Mouse (Mus musculus): Measurements from ENCODE around the gene Ttc9. TPM values are rescaled to one million over a fixed set of nuclear protein-coding genes. Genes with fewer than 3 reads are reported as not detected.

Gene Ttc9
- total and polyA plus RNA-seq, 3 experiments: 0.07 TPM; not detected in 2

- no peaks in the 10 kb centered on the region for H3K79me2 ChIP-seq (replicated peaks; ENCODE audit: control insufficient read depth, extremely low read depth, insufficient read depth, poor library complexity, severe bottlenecking)
- dilution Hi-C loops (cut with MboI; ENCODE audit: extremely low pct_ligation_motif_present, extremely low pct_unique_long_range_greater_than_20kb, low sequenced_read_pairs): no loop called here
- no peaks in the 10 kb centered on the region for H3K36me3 ChIP-seq (replicated peaks in 1 of 2; ENCODE audit: control insufficient read depth in 1 of 2, insufficient read depth in 1 of 2, low read length in 1 of 2)
- peaks cover 8% of the 10 kb centered on the region for H3K27me3 ChIP-seq (replicated peaks)
- no peak overlapping the region for H3K9ac ChIP-seq (ENCODE audit: insufficient read depth, low read depth)
- no peaks in the 10 kb centered on the region for H3K4me1 ChIP-seq (ENCODE audit: control insufficient read depth in 1 of 2, insufficient read depth in 2 of 2)
- H3K27ac ChIP-seq (ENCODE audit: insufficient read depth, low read depth): no peak overlapping the region
- H3K9me3 ChIP-seq (replicated peaks; ENCODE audit: low read length): no peaks in the 10 kb centered on the region
- H3K4me2 ChIP-seq (ENCODE audit: insufficient read depth, low read depth, poor library complexity, severe bottlenecking): no peak overlapping the region
- no peak overlapping the region for H3K4me3 ChIP-seq (replicated peaks in 1 of 3; ENCODE audit: low read depth in 2 of 3, low read length in 2 of 3, poor library complexity in 1 of 3)
- TF ChIP-seq POLR2A (IDR thresholded peaks at IDR 0.05; ENCODE audit: low read depth, low read length): no peak
- no peak for TF ChIP-seq NELFE (IDR thresholded peaks at IDR 0.05; ENCODE audit: low read depth, low read length)
- TF ChIP-seq USF1 (IDR thresholded peaks at IDR 0.05; ENCODE audit: low read depth, low read length): no peak
- no peak for TF ChIP-seq MAX (IDR thresholded peaks at IDR 0.05; ENCODE audit: low read length)
- no peak for TF ChIP-seq MEF2A (IDR thresholded peaks at IDR 0.05; ENCODE audit: borderline replicate concordance, low read depth, low read length)
- no peak for TF ChIP-seq ZNF384 (IDR thresholded peaks at IDR 0.05; ENCODE audit: low read depth, low read length)
- TF ChIP-seq EP300 (IDR thresholded peaks at IDR 0.05; ENCODE audit: low read length): no peak
- no peak for TF ChIP-seq ZKSCAN1 (IDR thresholded peaks at IDR 0.05; ENCODE audit: borderline replicate concordance, low read depth, low read length)
- TF ChIP-seq IRF4 (IDR thresholded peaks at IDR 0.05; ENCODE audit: low read depth, low read length): no peak
- TF ChIP-seq GABPA (IDR thresholded peaks at IDR 0.05; ENCODE audit: insufficient replicate concordance, low read depth, low read length): no peak
- TF ChIP-seq POLR2AphosphoS2 (IDR thresholded peaks at IDR 0.05; ENCODE audit: low read depth, low read length): no peak
- no peak for TF ChIP-seq RCOR1 (conservative IDR thresholded peaks at IDR 0.05; ENCODE audit: low read depth, low read length)
- TF ChIP-seq NRF1 (IDR thresholded peaks at IDR 0.05; ENCODE audit: low read depth, low read length): no peak
- in situ Hi-C loops (cut with MboI; ENCODE audit: low pct_ligation_motif_present, low pct_unique_long_range_greater_than_20kb, low sequenced_read_pairs): no loop called here
- DNase-seq (ENCODE audit: extremely low read depth): no peak
These were observed 15.8 kb downstream of the Ttc9 start for GRCm38 (mm10) chr12:81646811-81647210.

GRCm38 (mm10) chr12:81653344-81653743 is 22.3 kb downstream of the Ttc9 start:
- in situ Hi-C loops (cut with MboI; ENCODE audit: low pct_ligation_motif_present, low pct_unique_long_range_greater_than_20kb, low sequenced_read_pairs) (no loop called here), dilution Hi-C loops (cut with MboI; ENCODE audit: extremely low pct_ligation_motif_present, extremely low pct_unique_long_range_greater_than_20kb, low sequenced_read_pairs) (no loop called here)
- TF ChIP-seq IRF4 (IDR thresholded peaks at IDR 0.05; ENCODE audit: low read depth, low read length) (no peak), POLR2AphosphoS2 (IDR thresholded peaks at IDR 0.05; ENCODE audit: low read depth, low read length) (no peak), SMC3 (IDR thresholded peaks at IDR 0.05; ENCODE audit: low read depth, low read length) (no peak), NELFE (IDR thresholded peaks at IDR 0.05; ENCODE audit: low read depth, low read length) (no peak), CTCF (conservative IDR thresholded peaks at IDR 0.05 in 1 of 2, IDR thresholded peaks at IDR 0.05 in 1 of 2; ENCODE audit: low read depth in 2 of 2, low read length in 2 of 2) (no peak), TBP (conservative IDR thresholded peaks at IDR 0.05; ENCODE audit: low read depth, low read length) (no peak), RCOR1 (conservative IDR thresholded peaks at IDR 0.05; ENCODE audit: low read depth, low read length) (no peak), MAX (IDR thresholded peaks at IDR 0.05; ENCODE audit: low read length) (no peak), MAZ (IDR thresholded peaks at IDR 0.05; ENCODE audit: low read depth, low read length) (no peak)
- Histone ChIP-seq H3K36me3 (replicated peaks in 1 of 2; ENCODE audit: control insufficient read depth in 1 of 2, insufficient read depth in 1 of 2, low read length in 1 of 2) (no peaks in the 10 kb centered on the region), H3K79me2 (replicated peaks; ENCODE audit: control insufficient read depth, extremely low read depth, insufficient read depth, poor library complexity, severe bottlenecking) (no peaks in the 10 kb centered on the region), H3K4me1 (ENCODE audit: control insufficient read depth in 1 of 2, insufficient read depth in 2 of 2) (peaks cover 3 to 11% of the 10 kb centered on the region in 2 experiments; a peak in 3 of 4 replicates), H3K9me3 (replicated peaks; ENCODE audit: low read length) (no peaks in the 10 kb centered on the region), H3K27me3 (replicated peaks) (peaks cover 2% of the 10 kb centered on the region), H3K9ac (ENCODE audit: insufficient read depth, low read depth) (no peak overlapping the region), H3K4me2 (ENCODE audit: insufficient read depth, low read depth, poor library complexity, severe bottlenecking) (no peak overlapping the region), H3K4me3 (replicated peaks in 1 of 3; ENCODE audit: low read depth in 2 of 3, low read length in 2 of 3, poor library complexity in 1 of 3) (no peak overlapping the region), H3K27ac (ENCODE audit: insufficient read depth, low read depth) (no peak overlapping the region)
- no peak for DNase-seq (ENCODE audit: extremely low read depth)

Measured in CH12.LX (cell line).